Mouse (Mus musculus) testis, adult 2 months (tissue): Measurements from ENCODE around the gene Dmap1.

Experiments used
- CTCF ChIP-seq: fragments of 200-500 bp; IDR thresholded peaks from 2 replicates; pipeline ENCODE4 v1.5.1; 2012; ENCODE audit warnings: low read depth, mild to moderate bottlenecking, inconsistent platforms, low read length, moderate library complexity; ENCODE audit not compliant: control insufficient read depth, insufficient read depth, insufficient replicate concordance
- POLR2A ChIP-seq: fragments of 200-500 bp; IDR thresholded peaks from 2 replicates; pipeline ENCODE4 v1.6.1; 2012; ENCODE audit warnings: low read depth, mild to moderate bottlenecking, inconsistent platforms, low read length, moderate library complexity; ENCODE audit not compliant: control insufficient read depth

DNA sequence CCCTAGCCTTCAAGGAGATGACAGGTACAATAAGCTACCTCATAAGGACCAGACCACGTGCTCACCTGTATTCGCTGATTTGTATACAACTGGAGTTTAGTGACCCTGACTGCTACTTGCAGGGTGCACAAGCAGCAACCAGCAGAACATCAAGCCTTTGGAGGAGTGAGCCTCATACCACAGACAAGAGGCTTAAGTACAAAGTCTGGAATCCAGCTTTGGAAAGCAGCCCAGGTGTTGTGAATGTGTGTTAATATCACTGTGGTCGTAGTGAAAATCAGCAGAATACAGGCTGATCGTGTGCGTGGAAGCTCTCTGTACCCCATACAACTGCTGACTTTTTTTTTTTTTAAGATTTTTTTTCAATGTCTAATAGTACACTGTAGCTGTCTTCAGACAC lies 22.1 kb downstream of the Dmap1 start:
- TF ChIP-seq CTCF (no peak), POLR2A (no peak)
